Mouse (Mus musculus) E14TG2a.4 (cell line): ENCODE results near the gene Tuba1b.

Experiments used
- CTCF ChIP-seq: conservative IDR thresholded peaks from 2 replicates; pipeline ENCODE4 v1.5.1; 2014; ENCODE audit warnings: low read length
- POU5F1 ChIP-seq: IDR thresholded peaks from 2 replicates; pipeline ENCODE4 v1.6.1; 2014; ENCODE audit warnings: low read length, borderline replicate concordance

GRCm38 (mm10) chr15:98897928-98898800 is 36.2 kb downstream of the Tuba1b start, which contains the start of gene Dhh:
- TF ChIP-seq CTCF (no peak), POU5F1 (no peak)
